Mouse (Mus musculus) hindbrain, embryonic 15.5 days (tissue): ENCODE measurements around the gene Npas2. TPM values are rescaled to one million over a fixed set of nuclear protein-coding genes. Genes with fewer than 3 reads are reported as not detected.

ENCODE experiments used
- ATAC-seq: fragments of 200-750 bp; cut with Nextera tagmentation; 2 replicates; pipeline ENCODE4 v1.8.0; 2017; ENCODE audit warnings: low read depth, moderate number of reproducible peaks, moderate TSS enrichment; ENCODE audit not compliant: low FRiP score
- H3K27ac ChIP-seq: fragments of 300-500 bp; sonication (generic); replicated peaks from 2 replicates; pipeline ENCODE4 v1.5.1; 2015; ENCODE audit warnings: mild to moderate bottlenecking, inconsistent platforms
- H3K27me3 ChIP-seq: fragments of 300-500 bp; sonication (generic); 2 replicates; pipeline ENCODE4 v1.6.1; 2015; ENCODE audit warnings: control low read depth, inconsistent platforms
- H3K36me3 ChIP-seq: fragments of 300-500 bp; sonication (generic); 2 replicates; pipeline ENCODE4 v1.6.1; 2015; ENCODE audit warnings: control low read depth, inconsistent platforms
- H3K4me1 ChIP-seq: fragments of 300-500 bp; sonication (generic); replicated peaks from 2 replicates; pipeline ENCODE4 v1.6.1; 2015; ENCODE audit warnings: control low read depth, inconsistent platforms
- H3K4me2 ChIP-seq: fragments of 300-500 bp; sonication (generic); 2 replicates; pipeline ENCODE4 v1.6.1; 2015; ENCODE audit warnings: moderate library complexity, mild to moderate bottlenecking, inconsistent platforms
- H3K4me3 ChIP-seq: fragments of 300-500 bp; sonication (generic); 2 replicates; pipeline ENCODE4 v1.5.1; 2015; ENCODE audit warnings: mild to moderate bottlenecking, inconsistent platforms
- H3K9ac ChIP-seq: fragments of 300-500 bp; sonication (generic); 2 replicates; pipeline ENCODE4 v1.6.1; 2015; ENCODE audit warnings: inconsistent platforms
- H3K9me3 ChIP-seq: fragments of 300-500 bp; sonication (generic); 2 replicates; pipeline ENCODE4 v1.6.1; 2016; ENCODE audit warnings: control low read depth, inconsistent platforms
- WGBS: fragments of 180-500 bp; shearing (Covaris S2); methylation state at CpG from one replicate; pipeline ENCODE4 v1.1.7; 2015; 5-methylcytosine and 5-hydroxymethylcytosine counted together
- polyA plus RNA-seq: library from polyadenylated mRNA; unstranded; fragments of >200 nt; fragmentation: Nextera tagmentation; extraction: Ambion mirVana; gene quantifications from 2 replicates; pipeline ENCODE4 v1.2.1, GENCODE M21; 2015

Gene Npas2
- polyA plus RNA-seq: 0.68 and 1.2 TPM in 2 replicates

- ATAC-seq: peak; percentile 47
- Histone ChIP-seq H3K4me2 (peak within 1 kb of the TSS; percentile 100), H3K27ac (0 out of 2 replicates have a peak within 1 kb of the TSS, but pooled peaks have one; percentile 45), H3K4me3 (peak within 1 kb of the TSS; percentile 81), H3K9me3 (no peaks in the 10 kb centered on the region), H3K4me1 (peaks cover 31% of the 10 kb centered on the region), H3K36me3 (no peaks in the 10 kb centered on the region), H3K27me3 (peaks cover 33% of the 10 kb centered on the region), H3K9ac (peak within 1 kb of the TSS; percentile 71)
- under 1% methylated on average over 47 of the region's 66 CpGs for WGBS
Measured at GRCm38 (mm10) chr1:39192997-39193861, at the start of gene Npas2. TSS of gene Npas2 (plus strand) at chr1:39193731.

GRCm38 (mm10) chr1:39156778-39157177 is 36.8 kb upstream of the Npas2 start:
- Histone ChIP-seq H3K27ac (no peak overlapping the region), H3K9ac (no peak overlapping the region), H3K36me3 (no peaks in the 10 kb centered on the region), H3K4me2 (no peak overlapping the region), H3K27me3 (no peaks in the 10 kb centered on the region), H3K9me3 (no peaks in the 10 kb centered on the region), H3K4me1 (no peaks in the 10 kb centered on the region), H3K4me3 (no peak overlapping the region)
- ATAC-seq: no peak
- 94% methylated on average over 4 of the region's 4 CpGs for WGBS

- no peak for ATAC-seq
- H3K36me3 ChIP-seq: no peaks in the 10 kb centered on the region
- 54% methylated on average over 4 of the region's 4 CpGs for WGBS
- H3K27me3 ChIP-seq: no peaks in the 10 kb centered on the region
- no peaks in the 10 kb centered on the region for H3K4me1 ChIP-seq
- no peaks in the 10 kb centered on the region for H3K9me3 ChIP-seq
- no peak overlapping the region for H3K9ac ChIP-seq
- H3K4me2 ChIP-seq: no peak overlapping the region
- no peak overlapping the region for H3K27ac ChIP-seq
- H3K4me3 ChIP-seq: no peak overlapping the region
Measured at GRCm38 (mm10) chr1:39160167-39160566, 33.4 kb upstream of the Npas2 start.

GRCm38 (mm10) chr1:39163077-39163476 is 30.5 kb upstream of the Npas2 start:
- H3K36me3 ChIP-seq: no peaks in the 10 kb centered on the region
- WGBS: 94% methylated on average over 1 of the region's 1 CpGs
- no peak overlapping the region for H3K9ac ChIP-seq
- no peaks in the 10 kb centered on the region for H3K4me1 ChIP-seq
- H3K4me3 ChIP-seq: no peak overlapping the region
- no peak overlapping the region for H3K27ac ChIP-seq
- no peak for ATAC-seq
- H3K4me2 ChIP-seq: no peak overlapping the region
- no peaks in the 10 kb centered on the region for H3K9me3 ChIP-seq
- H3K27me3 ChIP-seq: no peaks in the 10 kb centered on the region

GRCm38 (mm10) chr1:39176690-39177089 is 16.8 kb upstream of the Npas2 start:
- Histone ChIP-seq H3K9ac (no peak overlapping the region), H3K27me3 (no peaks in the 10 kb centered on the region), H3K4me1 (no peaks in the 10 kb centered on the region), H3K36me3 (no peaks in the 10 kb centered on the region), H3K4me3 (no peak overlapping the region), H3K9me3 (no peaks in the 10 kb centered on the region), H3K27ac (no peak overlapping the region), H3K4me2 (no peak overlapping the region)
- no peak for ATAC-seq
- WGBS: 92% methylated on average over 5 of the region's 5 CpGs

- Histone ChIP-seq H3K4me1 (no peaks in the 10 kb centered on the region), H3K4me2 (no peak overlapping the region)
- 87% methylated on average over 14 of the region's 14 CpGs for WGBS
Measured at GRCm38 (mm10) chr1:39177211-39177610, 16.3 kb upstream of the Npas2 start.

GRCm38 (mm10) chr1:39179806-39180205 is 13.7 kb upstream of the Npas2 start:
- Histone ChIP-seq H3K27me3 (no peaks in the 10 kb centered on the region), H3K4me1 (no peaks in the 10 kb centered on the region), H3K9me3 (no peaks in the 10 kb centered on the region), H3K36me3 (no peaks in the 10 kb centered on the region), H3K4me2 (no peak overlapping the region), H3K4me3 (no peak overlapping the region), H3K27ac (no peak overlapping the region), H3K9ac (no peak overlapping the region)
- ATAC-seq: no peak
- 96% methylated on average over 11 of the region's 11 CpGs for WGBS

More at GRCm38 (mm10) chr1:39177211-39177610, 16.3 kb upstream of the Npas2 start:
- no peak overlapping the region for H3K4me3 ChIP-seq
- H3K27me3 ChIP-seq: no peaks in the 10 kb centered on the region
- no peaks in the 10 kb centered on the region for H3K9me3 ChIP-seq
- no peak overlapping the region for H3K9ac ChIP-seq
- no peaks in the 10 kb centered on the region for H3K36me3 ChIP-seq
- no peak for ATAC-seq
- no peak overlapping the region for H3K27ac ChIP-seq

GRCm38 (mm10) chr1:39180517-39180916 is 13.0 kb upstream of the Npas2 start:
- Histone ChIP-seq H3K4me2 (no peak overlapping the region), H3K9ac (no peak overlapping the region), H3K27ac (no peak overlapping the region), H3K27me3 (no peaks in the 10 kb centered on the region), H3K36me3 (no peaks in the 10 kb centered on the region), H3K9me3 (no peaks in the 10 kb centered on the region), H3K4me1 (no peaks in the 10 kb centered on the region), H3K4me3 (no peak overlapping the region)
- no peak for ATAC-seq
- 90% methylated on average over 1 of the region's 1 CpGs for WGBS

GRCm38 (mm10) chr1:39181901-39182300 is 11.6 kb upstream of the Npas2 start:
- H3K9ac ChIP-seq: no peak overlapping the region
- ATAC-seq: no peak
- H3K36me3 ChIP-seq: no peaks in the 10 kb centered on the region
- H3K4me3 ChIP-seq: no peak overlapping the region
- no peaks in the 10 kb centered on the region for H3K4me1 ChIP-seq
- no peaks in the 10 kb centered on the region for H3K9me3 ChIP-seq
- H3K27ac ChIP-seq: no peak overlapping the region
- WGBS: 84% methylated on average over 4 of the region's 4 CpGs
- no peak overlapping the region for H3K4me2 ChIP-seq
- no peaks in the 10 kb centered on the region for H3K27me3 ChIP-seq

- WGBS: 73% methylated on average over 5 of the region's 5 CpGs
- Histone ChIP-seq H3K27me3 (no peaks in the 10 kb centered on the region), H3K36me3 (no peaks in the 10 kb centered on the region), H3K4me3 (no peak overlapping the region), H3K9ac (no peak overlapping the region), H3K4me1 (no peaks in the 10 kb centered on the region), H3K9me3 (no peaks in the 10 kb centered on the region), H3K27ac (no peak overlapping the region), H3K4me2 (no peak overlapping the region)
- ATAC-seq: no peak
Measured at GRCm38 (mm10) chr1:39185833-39186232, 7.7 kb upstream of the Npas2 start.

GRCm38 (mm10) chr1:39186711-39187437 is 6.7 kb upstream of the Npas2 start:
- no peaks in the 10 kb centered on the region for H3K4me1 ChIP-seq
- H3K9ac ChIP-seq: no peak overlapping the region
- H3K27ac ChIP-seq: no peak overlapping the region
- no peaks in the 10 kb centered on the region for H3K9me3 ChIP-seq
- H3K36me3 ChIP-seq: no peaks in the 10 kb centered on the region
- H3K4me3 ChIP-seq: no peak overlapping the region
- no peaks in the 10 kb centered on the region for H3K27me3 ChIP-seq
- WGBS: 57% methylated on average over 6 of the region's 6 CpGs
- no peak overlapping the region for H3K4me2 ChIP-seq
- no peak for ATAC-seq

GRCm38 (mm10) chr1:39191122-39191521 is 2.4 kb upstream of the Npas2 start:
- no peaks in the 10 kb centered on the region for H3K36me3 ChIP-seq
- WGBS: 80% methylated on average over 5 of the region's 5 CpGs
- no peaks in the 10 kb centered on the region for H3K9me3 ChIP-seq
- peaks cover 26% of the 10 kb centered on the region for H3K4me1 ChIP-seq
- peaks cover 25% of the 10 kb centered on the region for H3K27me3 ChIP-seq
- no peak overlapping the region for H3K9ac ChIP-seq
- no peak for ATAC-seq
- H3K4me3 ChIP-seq: no peak overlapping the region
- H3K4me2 ChIP-seq: no peak overlapping the region
- no peak overlapping the region for H3K27ac ChIP-seq
